Comparison of ENCODE assay signal across 8 mouse cellular contexts in genomic region chr5:73255321-73256251, GRCm38 (mm10). TPM values are rescaled to one million over a fixed set of nuclear protein-coding genes. Genes with fewer than 3 reads are reported as not detected.
DNase-seq lines count a peak whose midpoint lies in the region; ATAC-seq and TF ChIP-seq lines count a peak whose summit lies in the region.

No protein-coding gene starts in this region.

- no peak for TF ChIP-seq POLR2A in spleen, adult 2 months (IDR thresholded peaks at IDR 0.05; ENCODE audit: low read depth, low read length)

- peak overlapping the region; percentile 96 for H3K27ac ChIP-seq in intestine, embryonic 16.5 days (ENCODE audit: low read length)
- peak overlapping the region; percentile 95 for H3K27ac ChIP-seq in limb, embryonic 12.5 days
- peak overlapping the region; percentile 98 for H3K27ac ChIP-seq in midbrain, embryonic 13.5 days
- peak overlapping the region; percentile 89 for H3K27ac ChIP-seq in spleen, adult 2 months (ENCODE audit: insufficient read depth, low read length)

- peak overlapping the region; percentile 99 for H3K4me3 ChIP-seq in intestine, embryonic 16.5 days (ENCODE audit: low read length)
- H3K4me3 ChIP-seq in limb, embryonic 12.5 days (replicated peaks) = peak overlapping the region; percentile 93
- peak overlapping the region; percentile 94 for H3K4me3 ChIP-seq in midbrain, embryonic 13.5 days (replicated peaks)
- H3K4me3 ChIP-seq in spleen, adult 2 months (ENCODE audit: extremely low read depth, insufficient read depth, insufficient read length) = peak overlapping the region; percentile 99

- no peaks in the 10 kb centered on the region for H3K36me3 ChIP-seq in intestine, embryonic 16.5 days (ENCODE audit: control insufficient read depth, insufficient read depth, low read length)
- H3K36me3 ChIP-seq in limb, embryonic 12.5 days = no peaks in the 10 kb centered on the region
- H3K36me3 ChIP-seq in midbrain, embryonic 13.5 days = no peaks in the 10 kb centered on the region
- no peaks in the 10 kb centered on the region for H3K36me3 ChIP-seq in spleen, adult 2 months (ENCODE audit: control insufficient read depth, insufficient read depth, low read length)

- H3K9ac ChIP-seq in intestine, embryonic 16.5 days (ENCODE audit: low read depth, low read length) = peak overlapping the region; percentile 90
- peak overlapping the region; percentile 91 for H3K9ac ChIP-seq in limb, embryonic 12.5 days (replicated peaks)
- H3K9ac ChIP-seq in midbrain, embryonic 13.5 days (replicated peaks) = peak overlapping the region; percentile 95

- H3K4me1 ChIP-seq in intestine, embryonic 16.5 days (ENCODE audit: control insufficient read depth, insufficient read depth, low read length) = peaks cover 14% of the 10 kb centered on the region
- H3K4me1 ChIP-seq in limb, embryonic 12.5 days (replicated peaks) = peaks cover 24% of the 10 kb centered on the region
- peaks cover 35% of the 10 kb centered on the region for H3K4me1 ChIP-seq in midbrain, embryonic 13.5 days (replicated peaks)
- H3K4me1 ChIP-seq in spleen, adult 2 months (ENCODE audit: control insufficient read depth, insufficient read depth, insufficient read length) = peaks cover 4% of the 10 kb centered on the region

- WGBS in intestine, embryonic 16.5 days = under 1% methylated on average over 117 of the region's 129 CpGs
- under 1% methylated on average over 125 of the region's 129 CpGs for WGBS in limb, embryonic 12.5 days
- WGBS in midbrain, embryonic 13.5 days = under 1% methylated on average over 121 of the region's 129 CpGs
- 1% methylated on average over 106 of the region's 129 CpGs for WGBS in spleen, adult 2 months

- peak; percentile 53 for ATAC-seq in intestine, embryonic 16.5 days
- ATAC-seq in limb, embryonic 12.5 days (ENCODE audit: insufficient number of reproducible peaks, insufficient read depth, low FRiP score, low TSS enrichment, low read depth) = peak; percentile 35
- peak; percentile 56 for ATAC-seq in midbrain, embryonic 13.5 days

- H3K4me2 ChIP-seq in intestine, embryonic 16.5 days (ENCODE audit: low read depth, low read length) = peak overlapping the region; percentile 69
- H3K4me2 ChIP-seq in limb, embryonic 12.5 days = peak overlapping the region; percentile 73
- peak overlapping the region; percentile 75 for H3K4me2 ChIP-seq in midbrain, embryonic 13.5 days (replicated peaks)

- peak; percentile 71 for DNase-seq in 3134 (ENCODE audit: extremely low read depth, insufficient read length, low spot score)
- peak; percentile 26 for DNase-seq in adrenal gland, adult 8-10 months
- peak; percentile 72 for DNase-seq in embryo, embryonic 9.5 days (ENCODE audit: extremely low spot score)
- peak; percentile 40 to 71 for DNase-seq in gastrocnemius, postnatal 4 days (ENCODE audit: low spot score in 2 of 2)
- DNase-seq in spleen, adult 2 months (ENCODE audit: low read depth in 1 of 2, low spot score in 2 of 2) = peak in 1 of 2 experiments; percentile 39

- H3K9me3 ChIP-seq in intestine, embryonic 16.5 days (ENCODE audit: control insufficient read depth, low read length) = no peaks in the 10 kb centered on the region
- no peaks in the 10 kb centered on the region for H3K9me3 ChIP-seq in limb, embryonic 12.5 days
- no peaks in the 10 kb centered on the region for H3K9me3 ChIP-seq in midbrain, embryonic 13.5 days

- TF ChIP-seq CTCF in spleen, adult 2 months (IDR thresholded peaks at IDR 0.05; ENCODE audit: extremely low read depth, insufficient read depth, insufficient read length, insufficient replicate concordance) = no peak

- no peaks in the 10 kb centered on the region for H3K27me3 ChIP-seq in intestine, embryonic 16.5 days (replicated peaks; ENCODE audit: control insufficient read depth, insufficient read depth, low read length)
- no peaks in the 10 kb centered on the region for H3K27me3 ChIP-seq in limb, embryonic 12.5 days
- H3K27me3 ChIP-seq in midbrain, embryonic 13.5 days = no peaks in the 10 kb centered on the region
- H3K27me3 ChIP-seq in spleen, adult 2 months (ENCODE audit: control insufficient read depth, insufficient read depth, low read length) = no peaks in the 10 kb centered on the region

RNA-seq across cellular contexts. Expression of gene Fryl, which starts 0.8 kb away (rescaled TPM):
- 10 to 100 TPM; 39.3 to 67.3 (median 51.1) TPM for total RNA-seq in adrenal gland, adult 8-10 months (2022)
- 10 to 100 TPM; 33.7 to 35.8 TPM for total RNA-seq in gastrocnemius, postnatal 4 days (2021)
- polyA plus RNA-seq in intestine, embryonic 16.5 days (2015; fragmentation: Nextera tagmentation; extraction: Ambion mirVana) = 22.1 and 22.6 TPM in 2 replicates
- 21.2 and 23.3 TPM in 2 replicates for polyA plus RNA-seq in limb, embryonic 12.5 days (2016; fragmentation: Nextera tagmentation; extraction: Ambion mirVana)
- 48.2 and 51.2 TPM in 2 replicates for polyA plus RNA-seq in midbrain, embryonic 13.5 days (2015; fragmentation: Nextera tagmentation; extraction: Ambion mirVana)
- polyA plus RNA-seq in spleen, adult 2 months (2012; rRNA removed) = 72.3 and 96.7 TPM in 2 replicates

RNA-seq across cellular contexts. Expression of gene Ociad1, which starts 37.0 kb away (rescaled TPM):
- total RNA-seq in adrenal gland, adult 8-10 months (2022) = 100 to 1,000 TPM; 234 to 288 (median 240) TPM
- 100 to 1,000 TPM; 179 to 191 TPM for total RNA-seq in gastrocnemius, postnatal 4 days (2021)
- 250 and 270 TPM in 2 replicates for polyA plus RNA-seq in intestine, embryonic 16.5 days (2015; fragmentation: Nextera tagmentation; extraction: Ambion mirVana)
- 181 and 208 TPM in 2 replicates for polyA plus RNA-seq in limb, embryonic 12.5 days (2016; fragmentation: Nextera tagmentation; extraction: Ambion mirVana)
- polyA plus RNA-seq in midbrain, embryonic 13.5 days (2015; fragmentation: Nextera tagmentation; extraction: Ambion mirVana) = 249 and 251 TPM in 2 replicates
- 29.1 and 34.2 TPM in 2 replicates for polyA plus RNA-seq in spleen, adult 2 months (2012; rRNA removed)
